Mouse (Mus musculus) left cerebral cortex, postnatal 10 days (tissue): ENCODE data around the gene Irx6. TPM values are rescaled to one million over a fixed set of nuclear protein-coding genes. Genes with fewer than 3 reads are reported as not detected.

Source experiments
- DNase-seq, 2 experiments: peaks; one replicate each; pipeline ENCODE4 v3.0.0; 2021 to 2022; ENCODE audit warnings: low spot score in 2 of 2, mixed read lengths in 1 of 2; ENCODE audit errors: extremely low spot score in 1 of 2
- intact Hi-C: fragments of 180-260 bp; cut with DNase I; formaldehyde crosslinking; loops from one replicate; pipeline ENCODE4 v1.15.1; 2025
- total RNA-seq, 2 experiments: library from RNA; stranded (reverse); gene quantifications; 2 replicates each; pipeline ENCODE4 v1.2.3; 2021

The Irx6 gene
- under 1 TPM; 0.09 to 0.20 TPM for total RNA-seq

DNA sequence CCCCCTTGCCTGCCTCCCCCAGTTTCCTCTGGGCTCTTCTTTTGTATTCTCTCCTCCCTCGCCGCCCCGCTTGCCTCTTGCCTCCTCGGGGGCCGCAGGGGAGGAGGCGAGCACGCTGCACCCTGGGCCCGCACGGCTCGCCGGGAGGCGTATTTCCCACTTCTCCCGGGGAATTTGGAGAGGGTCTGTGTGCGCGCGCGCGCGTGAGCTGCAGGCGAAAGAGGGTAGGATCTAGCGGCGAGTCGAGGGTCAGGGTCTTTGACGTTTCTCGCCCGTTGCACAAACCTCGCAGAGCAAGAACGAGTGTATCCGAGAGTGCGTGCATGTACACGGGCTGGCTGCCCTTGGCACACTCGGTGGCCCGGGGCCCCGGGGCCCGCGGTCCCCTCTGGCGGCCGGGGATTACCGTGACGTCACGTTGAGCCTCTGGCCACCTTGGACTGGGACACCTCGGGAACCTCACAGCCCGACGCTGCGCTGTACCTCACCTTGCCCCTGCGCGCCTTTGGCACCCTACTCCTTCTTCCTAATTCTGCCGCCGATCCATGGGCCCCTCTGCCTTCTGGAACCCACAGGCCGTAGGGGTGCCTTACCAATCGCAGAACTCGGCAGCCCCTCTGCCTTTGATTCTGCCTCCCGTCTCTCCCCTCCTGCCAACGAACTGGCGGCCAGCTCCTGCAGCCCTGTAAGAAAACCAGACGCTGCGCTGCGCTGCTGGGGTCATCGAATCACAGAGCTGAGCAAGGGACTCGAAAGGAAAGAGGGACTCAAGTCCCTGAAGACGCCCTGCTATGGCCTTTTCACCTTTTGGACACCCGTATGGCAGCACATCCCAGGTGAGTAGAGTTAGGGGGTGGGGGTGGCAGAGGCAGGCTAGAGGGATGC lies at the start of gene Irx6:
Gene Irx6 (plus strand): TSS at position 45 of the 885 bp plus-strand sequence.
- DNase-seq, result no peak
- intact Hi-C loops, result loop anchor here (10.0 kb wide), 1 partner anchor 870 kb away; the partner anchor contains the start of gene Irx3

DNA sequence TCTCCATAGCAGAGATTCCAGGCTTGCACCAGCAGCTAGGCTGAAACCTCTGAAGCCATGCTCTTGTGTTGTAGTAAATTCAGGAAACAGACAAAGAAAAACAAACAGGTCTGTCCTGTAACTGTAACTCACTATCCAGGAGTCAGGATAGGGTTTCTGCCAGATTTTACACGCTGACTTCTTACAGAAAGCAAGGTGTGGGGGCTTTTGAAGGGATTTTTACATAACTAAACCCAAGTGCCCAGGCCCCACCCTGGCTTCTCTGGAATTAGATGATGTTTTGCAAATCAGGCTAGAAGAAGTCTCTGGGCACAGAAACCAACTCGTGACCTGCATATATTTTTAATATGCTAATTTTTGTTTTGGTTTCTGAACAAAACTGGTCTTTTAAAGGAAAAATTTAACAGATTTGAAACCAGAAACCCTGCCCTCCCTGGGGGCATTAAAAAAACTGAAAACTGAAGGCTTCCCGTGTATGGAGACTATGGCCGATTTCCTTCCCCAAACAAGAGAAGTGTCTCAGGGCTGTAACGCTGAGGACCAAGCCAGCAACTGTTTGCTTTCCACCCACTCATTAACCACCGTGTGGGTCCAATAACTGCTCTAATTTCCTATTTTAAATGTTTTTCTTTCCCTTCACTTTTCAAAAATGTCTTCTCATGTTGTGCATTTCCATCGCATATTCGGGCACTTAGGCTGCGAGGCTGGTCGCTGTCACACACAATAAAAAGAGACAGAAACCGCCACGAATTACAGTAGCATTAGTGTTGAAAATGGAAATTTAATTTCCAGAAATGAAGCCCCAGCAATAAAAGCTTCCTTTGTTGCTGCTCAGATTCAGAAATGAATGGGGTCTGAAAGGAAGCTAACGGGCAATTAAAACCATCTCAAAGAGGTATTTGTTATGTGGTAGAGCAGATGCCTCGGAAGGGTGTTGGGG lies 45.1 kb upstream of the Irx6 start:
- no peak for DNase-seq
- intact Hi-C loops, result no loop called here

DNA sequence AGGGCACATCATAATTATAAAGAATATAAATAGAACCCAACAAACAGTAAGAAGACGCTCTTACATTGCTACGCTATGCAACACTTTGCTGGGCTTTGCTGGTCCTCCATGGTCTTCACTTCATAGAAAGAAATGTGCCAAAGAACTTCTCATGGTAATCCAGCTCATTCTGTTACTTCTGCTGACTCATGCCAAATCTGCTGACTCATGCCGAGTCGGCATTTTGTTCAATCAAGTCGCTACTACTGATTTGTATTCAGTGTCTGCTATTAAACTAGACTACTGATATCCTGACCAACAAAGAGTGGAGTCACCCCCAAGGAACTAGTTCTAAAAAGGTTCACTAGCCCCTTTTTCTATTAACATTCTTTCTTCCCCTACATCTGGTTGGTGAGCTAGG lies 40.9 kb upstream of the Irx6 start:
- intact Hi-C loops, result no loop called here
- no peak for DNase-seq

DNA sequence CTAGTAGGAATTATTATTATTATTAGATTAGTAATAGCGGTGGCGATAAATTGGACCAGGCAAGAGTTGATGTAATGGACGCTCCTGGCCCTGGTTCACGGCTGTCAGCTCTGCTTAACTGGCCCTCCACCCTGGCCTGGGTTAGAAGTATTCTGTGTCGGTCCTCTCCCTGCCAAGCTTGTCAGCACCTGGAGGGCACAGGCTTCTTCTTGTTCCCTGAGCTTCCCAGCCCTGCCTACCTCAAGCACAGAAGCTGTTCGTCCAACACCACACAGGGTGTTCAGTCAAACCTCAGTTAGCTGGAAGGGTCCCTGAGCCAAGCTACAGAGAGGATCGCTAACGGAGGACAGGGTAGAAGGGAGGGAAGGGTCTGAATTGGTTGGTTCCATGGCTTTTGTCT lies 33.3 kb upstream of the Irx6 start:
- no peak for DNase-seq
- intact Hi-C loops, result no loop called here

DNA sequence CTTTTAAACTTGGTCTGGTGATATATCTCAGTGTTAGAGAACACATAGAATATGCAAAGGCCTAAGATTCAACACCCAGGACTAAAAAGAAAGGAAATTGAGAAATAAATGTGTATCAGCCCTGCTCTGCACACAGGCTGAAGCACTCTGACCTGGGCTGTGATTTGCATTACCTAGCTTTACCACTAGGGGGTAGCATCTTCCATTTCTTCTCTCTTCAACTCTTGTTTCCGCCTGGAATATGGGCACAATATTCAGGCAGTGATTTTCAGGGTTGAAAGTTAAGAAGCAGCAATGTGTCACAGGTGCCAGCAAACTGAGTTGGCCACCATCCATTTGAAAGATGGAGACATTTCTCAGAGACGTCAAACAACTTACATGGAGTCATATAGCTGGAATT lies 27.5 kb upstream of the Irx6 start:
- intact Hi-C loops, result no loop called here
- DNase-seq, result no peak

DNA sequence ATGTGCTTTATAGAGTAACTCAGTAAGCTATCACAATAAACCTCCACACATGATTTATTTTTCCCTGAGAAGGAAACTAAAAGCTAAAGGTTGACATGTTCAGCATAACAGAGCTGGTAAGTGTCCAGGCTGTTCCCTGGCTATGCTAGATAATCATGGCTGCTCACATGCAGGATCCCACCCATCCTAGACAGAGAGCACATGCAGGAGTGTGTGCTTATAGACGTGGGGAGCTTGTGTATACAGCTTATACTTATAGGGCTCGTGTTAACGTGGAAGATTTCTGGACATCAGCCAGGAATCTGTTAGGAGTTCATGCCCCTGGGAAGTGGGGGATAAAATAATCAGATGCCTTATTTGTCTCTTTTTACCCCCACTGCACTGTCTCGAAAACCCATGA lies 9.9 kb upstream of the Irx6 start:
- intact Hi-C loops, result no loop called here
- no peak for DNase-seq

DNA sequence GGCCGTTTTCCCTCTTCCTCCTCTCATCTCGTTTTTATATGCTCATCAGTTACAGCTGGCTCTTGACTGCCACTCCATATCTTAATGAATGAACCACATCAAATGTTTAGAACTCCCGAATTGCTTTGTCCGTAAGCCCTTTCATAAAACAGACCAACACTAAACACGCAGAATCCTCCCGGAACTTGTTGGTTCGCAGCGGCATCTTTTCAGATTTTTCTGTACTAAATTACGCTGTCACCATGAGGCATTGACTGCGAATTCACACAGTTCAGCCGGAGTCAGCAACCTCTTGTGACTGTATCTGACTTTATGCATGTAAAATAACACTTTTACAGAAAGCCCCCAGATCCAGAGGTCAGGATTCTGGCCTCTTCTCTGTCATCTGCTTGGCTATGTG lies 3.9 kb upstream of the Irx6 start:
- intact Hi-C loops, result loop anchor here (10.0 kb wide), 1 partner anchor 865 kb away; the partner anchor contains the start of gene Irx3
- no peak for DNase-seq

DNA sequence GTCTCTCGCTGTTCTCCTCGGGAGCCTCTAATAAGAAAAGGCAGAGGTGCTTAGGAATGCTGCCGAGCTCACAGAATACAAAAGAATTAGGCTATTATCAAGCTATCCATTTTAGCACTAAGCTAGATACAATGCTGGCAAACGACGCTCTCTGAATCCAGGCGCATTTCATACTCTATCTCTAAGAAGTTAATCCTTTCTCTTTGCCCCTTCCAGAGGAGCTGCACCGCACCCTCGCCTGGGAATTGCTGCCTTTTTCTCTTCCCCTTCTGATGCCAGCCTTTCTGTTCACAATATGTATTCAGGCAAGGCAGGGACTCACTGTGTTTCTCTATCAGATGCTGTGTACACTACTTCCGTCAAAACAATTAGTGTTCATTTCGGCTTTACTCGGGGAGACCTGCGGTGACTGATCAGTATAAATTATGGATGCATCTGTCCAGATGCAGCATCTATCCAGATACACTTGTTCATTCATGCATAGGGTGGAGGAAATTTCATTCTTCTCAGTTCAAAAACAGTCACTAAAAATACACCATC lies 3.4 kb upstream of the Irx6 start:
- intact Hi-C loops, result loop anchor here (10.0 kb wide), 1 partner anchor 866 kb away; the partner anchor contains the start of gene Irx3
- no peak for DNase-seq

DNA sequence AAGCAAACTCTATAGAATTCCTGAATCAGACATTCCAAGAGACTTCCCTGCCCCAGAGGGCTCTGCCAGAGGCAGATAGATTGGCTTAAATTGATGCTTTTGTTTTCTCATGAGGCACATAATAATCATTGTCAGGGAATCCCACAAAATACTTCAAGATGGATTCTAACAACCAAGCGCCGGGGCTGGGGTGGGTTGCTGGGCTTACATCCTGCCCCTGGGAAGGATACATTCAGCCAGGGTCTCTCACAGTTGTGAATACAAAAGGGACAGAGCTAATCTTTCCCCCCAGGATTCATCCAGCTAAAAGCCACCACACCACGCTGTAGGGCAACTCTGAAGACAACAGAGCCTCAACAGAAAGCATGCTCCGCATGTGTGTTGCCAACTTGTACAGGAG lies 2.2 kb upstream of the Irx6 start:
- intact Hi-C loops, result loop anchor here (2.0 to 10.0 kb wide), 2 partner anchors 309 to 867 kb away; partner anchors contain the start of gene Irx3
- DNase-seq, result no peak

DNA sequence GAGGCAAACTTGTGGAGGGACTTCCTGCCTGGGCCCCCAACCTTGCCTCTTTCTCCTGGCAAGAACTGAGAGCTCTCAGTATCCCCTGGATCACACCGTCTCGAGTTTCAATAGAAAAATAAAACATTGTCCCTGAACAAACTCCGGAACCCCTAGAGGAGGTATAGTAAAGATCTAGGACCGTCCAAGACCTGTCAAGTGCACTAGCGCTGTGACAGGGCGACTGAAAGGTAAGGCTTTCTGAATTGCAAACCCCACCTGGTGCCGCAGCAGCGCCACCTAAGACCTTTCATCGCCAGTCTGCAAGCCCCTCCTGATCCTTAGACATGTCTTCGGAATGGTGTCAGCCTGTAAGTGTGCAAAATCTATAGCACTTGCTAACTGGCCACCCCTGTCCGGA lies 987 bp upstream of the Irx6 start:
- no peak for DNase-seq
- intact Hi-C loops, result loop anchor here (2.0 to 10.0 kb wide), 2 partner anchors 310 to 868 kb away; partner anchors contain the start of gene Irx3

DNA sequence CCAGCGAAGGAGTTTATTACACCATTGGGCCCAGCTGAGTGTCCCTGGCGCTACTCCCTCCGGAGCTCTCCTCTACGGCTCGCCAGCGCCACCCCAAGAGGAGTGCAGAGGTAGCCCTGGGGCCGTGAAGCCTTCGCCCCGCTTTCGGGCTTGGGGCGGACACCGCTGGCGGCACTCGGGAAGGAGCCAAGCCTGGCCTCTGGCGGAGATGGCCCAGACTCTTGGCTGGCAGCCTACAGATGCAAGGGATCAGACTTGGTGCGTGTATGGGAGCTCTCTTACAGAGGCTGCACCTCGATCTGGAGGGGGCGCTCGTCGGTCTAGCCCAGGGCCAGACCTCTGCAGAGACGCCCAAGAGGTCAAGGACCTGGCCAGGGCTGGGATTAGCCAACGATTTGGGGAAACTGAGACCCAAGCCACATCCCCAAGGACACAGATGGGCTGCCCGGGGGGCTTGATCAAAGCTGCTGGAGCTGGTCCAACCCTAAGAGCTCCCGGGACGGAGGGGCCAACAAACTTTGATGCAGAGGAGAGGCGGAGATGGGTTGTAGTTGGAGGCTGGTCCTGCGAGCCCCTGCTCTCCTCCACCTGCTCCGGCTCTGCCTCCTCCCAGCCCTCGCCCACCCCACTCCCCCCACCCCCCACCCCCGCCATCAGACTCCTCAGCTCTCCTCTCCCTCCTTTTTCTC lies 389 bp upstream of the Irx6 start:
- peak in 1 of 2 experiments; percentile 65 for DNase-seq
- intact Hi-C loops, result loop anchor here (2.0 to 10.0 kb wide), 2 partner anchors 311 to 869 kb away; partner anchors contain the start of gene Irx3

DNA sequence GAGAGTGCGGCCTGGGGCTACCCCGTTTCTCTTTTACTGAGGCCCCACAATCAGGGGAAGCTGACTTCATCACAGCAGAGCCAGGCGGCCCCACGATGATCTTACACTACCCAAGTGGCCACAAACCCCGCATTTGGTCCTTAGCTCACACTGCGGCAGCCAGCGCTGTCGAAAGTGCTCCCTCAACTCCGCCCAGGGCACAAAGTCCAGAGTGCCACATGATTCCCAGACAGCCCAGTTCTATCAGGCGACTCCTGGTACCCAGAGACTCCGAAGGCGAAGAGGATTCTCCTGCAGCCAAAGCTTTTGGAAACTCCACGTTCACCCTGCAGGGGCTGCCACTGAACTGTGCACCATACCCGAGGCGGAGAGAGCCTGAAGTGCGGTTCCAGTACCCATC lies 4.3 kb downstream of the Irx6 start:
- intact Hi-C loops, result loop anchor here (10.0 kb wide), 1 partner anchor 874 kb away; the partner anchor contains the start of gene Irx3
- no peak for DNase-seq

DNA sequence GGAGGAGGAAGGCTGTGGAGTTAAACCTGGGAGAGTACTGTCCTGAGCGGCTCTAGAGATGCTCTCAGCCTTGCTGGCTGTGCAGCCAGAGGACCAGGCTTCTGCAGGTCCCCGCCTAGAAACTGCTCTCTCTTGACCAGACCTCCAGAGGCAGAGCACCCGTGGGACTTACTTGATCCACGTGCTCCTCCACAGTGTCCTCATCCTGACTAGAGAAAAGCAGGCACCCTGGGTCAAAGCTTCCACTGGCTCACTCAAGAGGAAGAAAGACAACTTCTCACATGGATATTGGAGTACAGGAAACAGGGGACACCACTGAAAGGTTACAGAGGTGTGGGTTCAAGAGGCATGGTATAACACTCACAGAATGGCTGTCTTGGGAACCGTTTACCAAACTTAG lies 23.3 kb downstream of the Irx6 start:
- no peak for DNase-seq
- intact Hi-C loops, result no loop called here

DNA sequence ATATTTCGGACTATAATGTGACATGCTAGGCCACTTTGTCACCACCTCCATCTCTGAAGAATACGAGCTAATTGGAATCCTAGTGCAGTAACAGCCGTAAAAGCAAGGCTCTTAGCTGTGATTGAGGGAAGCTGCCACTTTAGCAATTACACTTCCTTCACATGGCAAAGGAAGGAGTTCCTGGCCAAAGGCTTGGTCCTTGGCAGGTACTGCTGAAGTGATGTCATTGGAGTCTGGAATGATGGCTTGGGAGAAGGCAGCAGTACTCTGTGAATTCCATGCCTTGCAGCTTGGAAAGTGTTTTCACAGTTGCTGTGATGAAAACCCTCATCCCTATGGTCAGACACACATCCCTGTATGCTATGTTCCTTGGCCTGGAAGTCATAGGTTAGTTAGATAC lies 24.3 kb downstream of the Irx6 start:
- DNase-seq, result no peak
- intact Hi-C loops, result no loop called here

DNA sequence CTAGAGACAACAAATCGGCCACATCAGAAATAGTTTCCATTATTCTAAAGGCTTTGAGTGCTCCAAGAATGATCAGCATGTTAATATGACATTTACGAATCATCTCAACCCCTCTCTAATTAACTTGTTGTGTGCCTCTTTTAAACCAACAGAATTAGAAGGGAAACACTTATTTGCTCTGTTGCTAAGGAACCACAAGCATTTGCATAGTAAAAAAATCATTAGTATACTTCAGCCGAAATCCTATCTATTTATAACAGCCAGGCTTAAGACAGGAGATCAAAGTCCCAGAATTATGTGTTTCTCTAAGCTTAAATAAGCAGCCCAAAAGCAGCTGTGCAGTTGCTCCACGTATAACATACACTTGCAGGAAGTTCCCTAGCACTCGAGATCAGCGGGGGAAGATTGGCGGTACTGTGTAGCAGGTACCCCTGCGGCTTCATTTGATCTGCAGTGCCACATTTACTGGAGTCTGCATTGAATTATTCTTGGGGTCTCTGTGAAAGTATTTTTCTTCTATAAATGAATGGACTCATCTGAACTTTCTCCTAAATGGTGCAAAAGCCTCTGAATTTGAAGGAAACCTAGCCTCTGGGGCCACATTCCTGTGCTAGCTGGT lies 25.9 kb downstream of the Irx6 start:
- peak in 1 of 2 experiments; percentile 11 for DNase-seq
- intact Hi-C loops, result no loop called here

DNA sequence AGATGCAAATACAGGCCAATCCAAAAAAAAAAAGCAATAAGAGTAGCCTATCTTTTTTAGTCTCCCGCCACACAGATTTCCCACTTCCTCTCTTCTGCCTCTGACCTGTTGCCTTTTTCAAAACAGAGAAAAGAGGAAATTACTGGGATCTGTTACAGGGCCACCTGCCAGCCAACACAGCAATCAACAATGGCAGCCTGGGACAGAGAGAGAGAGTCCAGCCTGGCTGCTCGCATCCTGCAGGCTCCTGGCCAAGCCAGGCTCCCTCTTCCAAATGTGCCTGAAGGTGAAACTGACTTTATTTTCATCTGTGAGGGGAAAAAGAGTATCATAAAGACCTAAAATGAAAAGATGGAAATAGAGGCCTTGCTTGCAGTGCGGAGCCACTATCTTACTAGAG lies 29.3 kb downstream of the Irx6 start:
- DNase-seq, result no peak
- intact Hi-C loops, result no loop called here

DNA sequence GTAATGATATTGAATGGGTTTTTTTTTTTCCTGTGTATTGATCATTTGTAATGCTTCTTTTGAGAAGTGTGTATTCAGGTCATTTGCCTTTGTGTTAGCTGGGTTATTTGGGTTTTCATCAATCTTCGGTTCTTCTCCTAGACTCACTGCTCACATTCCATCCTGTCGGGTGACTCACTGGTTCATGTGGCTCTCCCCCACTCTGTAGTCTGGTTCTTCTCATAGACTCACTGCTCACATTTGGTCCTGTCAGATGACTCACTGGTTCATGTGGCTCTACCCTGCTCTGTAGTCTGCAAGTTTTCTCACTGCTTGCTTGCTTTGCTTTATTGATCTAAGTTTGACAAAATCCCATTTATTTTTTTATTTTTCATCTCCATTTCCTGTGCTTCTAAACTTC lies 32.2 kb downstream of the Irx6 start:
- no peak for DNase-seq

DNA sequence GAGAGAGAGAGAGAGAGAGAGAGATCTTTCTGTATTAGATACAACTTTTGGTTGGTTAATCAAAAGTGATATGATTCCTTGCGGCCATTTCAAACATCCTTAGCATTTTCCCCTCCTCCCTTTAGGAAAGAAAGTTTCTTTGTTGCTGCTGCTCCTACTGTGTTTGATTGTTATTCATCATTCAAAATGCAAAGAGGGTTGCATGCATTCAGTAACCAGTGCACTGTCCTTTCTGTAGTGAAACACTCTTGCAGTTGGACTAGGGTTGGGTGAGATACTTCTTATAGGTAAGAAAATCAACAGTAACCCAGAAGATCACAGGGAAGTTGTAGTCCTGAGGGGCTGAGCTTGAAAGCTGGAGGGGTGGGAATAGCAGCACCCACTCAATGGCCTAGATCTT lies 39.2 kb downstream of the Irx6 start:
- intact Hi-C loops, result no loop called here
- no peak for DNase-seq

More for the DNA sequence above, 32.2 kb downstream of the Irx6 start:
- intact Hi-C loops, result no loop called here
